13 mouse cellular contexts compared by ENCODE assay signal in genomic region chr2:4886896-4887295, GRCm38 (mm10).
"Had no signal": no experiment of that assay in that cellular context is flagged by ENCODE, and none has a peak within 500 bp of the region (broad histone marks: within the 10 kb centered on the region; RNA-seq: fewer than 3 reads in every experiment).

No protein-coding gene starts in this region.

- DNase-seq: layer of hippocampus, postnatal 36 days; lung, adult 18-20 months; lung, postnatal 10 days; lung, postnatal 36 days; retina, postnatal 1 day; right cerebral cortex, postnatal 25 days; spleen, adult 18-20 months; thymus, postnatal 25 days had no signal

- ATAC-seq: hindbrain, postnatal 0 days; inflammation-experienced regulatory T-cells, adult 6 months; liver, embryonic 12.5 days; midbrain, embryonic 13.5 days; midbrain, embryonic 16.5 days had no signal
